Mouse (Mus musculus) testis, adult 2 months (tissue): ENCODE measurements at regions not wholly inside any gene's neighbourhood (a gene's known extent, or its start where the extent isn't known, plus 50 kb on each side); places are given as distances from the start of the nearest gene placed in this dataset.

Source experiments
- H3K27ac ChIP-seq: fragments of 200-500 bp; 2 replicates; pipeline ENCODE4 v1.5.1; 2012; ENCODE audit warnings: low read depth, low read length; ENCODE audit not compliant: control insufficient read depth, insufficient read depth
- H3K27me3 ChIP-seq: fragments of 200-500 bp; 2 replicates; pipeline ENCODE4 v1.6.1; 2012; ENCODE audit warnings: mild to moderate bottlenecking, low read length, moderate library complexity; ENCODE audit not compliant: control insufficient read depth, insufficient read depth
- H3K36me3 ChIP-seq: fragments of 200-500 bp; 2 replicates; pipeline ENCODE4 v1.6.1; 2012; ENCODE audit warnings: mild to moderate bottlenecking, low read length; ENCODE audit not compliant: control insufficient read depth, insufficient read depth
- H3K4me1 ChIP-seq: fragments of 200-500 bp; 2 replicates; pipeline ENCODE4 v1.6.1; 2012; ENCODE audit warnings: low read length; ENCODE audit not compliant: control insufficient read depth, insufficient read depth
- H3K4me3 ChIP-seq: fragments of 200-500 bp; 2 replicates; pipeline ENCODE4 v1.5.1; 2012; ENCODE audit warnings: low read depth, mild to moderate bottlenecking, low read length, moderate library complexity, mixed read lengths; ENCODE audit not compliant: control insufficient read depth
- CTCF ChIP-seq: fragments of 200-500 bp; IDR thresholded peaks from 2 replicates; pipeline ENCODE4 v1.5.1; 2012; ENCODE audit warnings: low read depth, mild to moderate bottlenecking, inconsistent platforms, low read length, moderate library complexity; ENCODE audit not compliant: control insufficient read depth, insufficient read depth, insufficient replicate concordance
- POLR2A ChIP-seq: fragments of 200-500 bp; IDR thresholded peaks from 2 replicates; pipeline ENCODE4 v1.6.1; 2012; ENCODE audit warnings: low read depth, mild to moderate bottlenecking, inconsistent platforms, low read length, moderate library complexity; ENCODE audit not compliant: control insufficient read depth

- TF ChIP-seq CTCF (no peak), POLR2A (no peak)
- Histone ChIP-seq H3K4me3 (no peak overlapping the region), H3K36me3 (no peaks in the 10 kb centered on the region), H3K27ac (no peak overlapping the region), H3K27me3 (no peaks in the 10 kb centered on the region), H3K4me1 (no peaks in the 10 kb centered on the region)
These were observed 50.2 kb upstream of the Aldh1a3 start for GRCm38 (mm10) chr7:66477475-66477874.
